Mouse (Mus musculus): ENCODE data around the gene Ttc7b. TPM values are rescaled to one million over a fixed set of nuclear protein-coding genes. Genes with fewer than 3 reads are reported as not detected.

Ttc7b gene
- total RNA-seq (2022) = 100 to 1,000 TPM in 1 of 4 experiments, 10 to 100 TPM in 3; 89.9 to 102 (median 95.5) TPM

DNA sequence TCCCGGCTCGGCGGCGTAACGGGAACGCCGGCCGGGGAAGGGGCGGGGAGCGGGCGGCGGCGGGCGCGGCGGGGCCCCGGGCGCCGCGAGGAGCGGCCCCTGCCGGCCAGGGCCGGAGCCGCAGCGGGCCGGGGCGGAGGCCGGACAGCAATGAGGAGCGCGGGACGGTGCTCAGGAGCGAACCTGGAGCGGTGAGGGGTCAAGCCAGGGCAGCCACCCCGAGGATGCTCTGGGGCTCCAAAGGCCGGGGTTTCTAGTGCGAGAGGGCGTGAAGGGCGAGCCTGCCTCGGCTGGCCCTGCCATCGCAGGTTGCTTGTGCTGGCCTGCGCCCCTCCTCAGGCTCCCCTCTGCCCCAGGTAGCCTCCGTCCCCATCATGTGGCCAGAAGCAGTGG lies at the start of gene Ttc7b:
Gene Ttc7b (minus strand): TSS at position 33 of the 393 bp plus-strand sequence.
- no peak for DNase-seq

DNA sequence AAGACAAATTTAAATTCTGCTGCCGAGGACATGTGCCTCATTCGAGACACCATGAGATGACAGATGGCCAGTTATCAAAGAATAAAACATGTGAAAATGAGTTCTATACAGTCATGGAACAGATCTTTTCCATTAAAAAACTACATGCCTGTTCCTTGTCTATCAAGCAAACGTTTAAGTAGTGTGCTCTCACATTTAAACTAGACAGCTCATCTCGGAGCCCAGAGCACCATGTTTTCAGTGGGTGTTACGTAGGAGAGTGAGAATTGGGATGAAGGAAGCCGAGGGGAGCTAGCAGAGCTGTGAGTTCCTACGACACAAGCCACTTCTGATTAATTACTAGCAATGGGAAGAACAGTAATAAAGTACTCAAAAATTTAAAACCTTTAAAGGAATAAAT lies 48.2 kb upstream of the Ttc7b start:
- DNase-seq = no peak

DNA sequence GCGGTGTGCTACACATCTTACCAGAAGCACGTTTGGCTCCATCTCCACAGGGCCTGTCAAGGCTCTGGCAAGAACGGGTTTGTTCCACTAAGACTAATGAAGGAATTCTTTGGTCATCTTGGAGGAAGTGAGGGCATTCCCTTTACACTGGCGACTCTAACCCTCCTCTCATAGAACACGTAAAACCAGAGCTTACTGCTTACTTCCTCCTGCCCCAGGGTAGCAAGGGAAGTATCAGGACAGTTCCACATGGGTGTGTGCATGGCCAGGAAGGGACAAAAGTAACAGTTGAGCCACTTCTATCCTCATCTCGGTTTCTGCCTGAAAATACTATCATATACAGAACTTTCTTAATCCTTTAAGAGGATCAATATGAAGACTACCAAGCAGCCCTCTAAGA lies 47.5 kb upstream of the Ttc7b start:
- no peak for DNase-seq

DNA sequence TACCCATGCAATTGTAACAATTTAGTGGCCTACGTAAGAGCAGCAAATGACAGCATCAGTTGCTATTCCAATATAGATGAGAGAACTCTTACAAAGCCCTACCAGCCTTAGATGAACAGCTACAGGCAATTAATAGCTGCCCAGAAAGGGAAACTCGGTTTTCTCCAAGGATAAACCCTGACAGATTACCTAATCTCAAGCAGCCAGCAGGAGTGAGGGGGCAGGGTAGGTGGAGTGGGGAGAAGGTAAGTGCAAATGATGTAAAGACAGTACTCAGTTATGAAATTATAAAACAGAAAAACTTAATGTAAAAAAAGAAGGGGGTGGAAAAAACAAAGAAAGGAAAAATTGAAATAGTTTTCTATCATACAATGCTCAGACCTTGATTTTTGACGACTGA lies 47.0 kb upstream of the Ttc7b start:
- DNase-seq = no peak

DNA sequence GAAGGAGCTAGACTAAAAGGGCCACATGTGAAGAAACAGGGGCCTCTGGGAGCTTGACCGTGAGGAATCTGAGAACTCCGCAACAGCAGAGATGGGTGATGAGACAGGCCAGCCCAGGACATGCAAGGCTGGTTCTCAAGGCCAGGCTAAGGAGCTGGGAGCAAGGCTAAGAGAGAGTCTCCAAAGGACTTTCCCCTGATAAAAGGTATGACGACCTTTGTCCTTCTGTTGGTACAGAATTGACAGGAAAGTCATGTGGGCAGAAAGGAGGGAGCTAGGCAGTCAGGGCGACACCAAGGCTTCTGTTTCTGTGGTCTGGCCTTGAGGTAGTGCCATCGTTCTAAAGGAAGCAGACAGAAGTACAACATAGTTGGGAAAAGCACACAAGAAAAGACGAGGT lies 33.0 kb upstream of the Ttc7b start:
- DNase-seq = no peak

DNA sequence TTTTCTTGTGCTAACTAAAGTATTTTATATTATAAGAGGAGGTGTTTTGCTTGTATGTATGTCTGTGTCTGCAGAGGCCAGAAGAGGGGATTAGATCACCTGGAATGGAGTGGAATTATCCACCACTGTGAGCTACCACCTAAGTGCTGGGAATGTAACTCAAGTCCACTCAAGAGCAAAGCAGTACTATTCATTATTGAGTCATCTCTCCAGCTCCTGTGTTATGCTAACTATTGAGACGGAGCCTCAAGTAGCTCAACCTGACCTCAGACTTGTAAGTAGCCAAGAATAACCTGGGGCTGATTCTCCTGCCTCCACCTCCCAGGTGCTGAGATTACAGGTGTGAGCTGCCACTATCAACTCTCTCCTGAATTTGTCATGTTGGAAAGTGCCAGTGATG lies 31.3 kb upstream of the Ttc7b start:
- no peak for DNase-seq

DNA sequence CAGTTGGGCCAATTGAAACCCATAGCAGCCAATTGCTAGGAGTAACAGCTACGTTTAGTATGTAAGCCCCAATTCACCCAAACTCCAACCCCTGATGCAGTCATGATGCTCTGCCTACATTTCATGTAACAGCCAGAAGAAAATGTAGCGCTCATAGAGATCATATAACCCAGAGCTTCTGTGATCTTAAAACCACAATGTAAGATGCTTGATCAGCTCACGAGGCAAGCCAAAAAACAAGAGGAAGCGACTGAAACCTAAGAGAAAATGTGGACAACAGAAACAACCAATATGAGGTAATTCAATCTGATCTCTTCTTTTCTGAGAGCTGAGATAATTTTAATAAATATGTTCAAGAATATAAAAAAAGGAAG lies 23.6 kb upstream of the Ttc7b start:
- DNase-seq = no peak

DNA sequence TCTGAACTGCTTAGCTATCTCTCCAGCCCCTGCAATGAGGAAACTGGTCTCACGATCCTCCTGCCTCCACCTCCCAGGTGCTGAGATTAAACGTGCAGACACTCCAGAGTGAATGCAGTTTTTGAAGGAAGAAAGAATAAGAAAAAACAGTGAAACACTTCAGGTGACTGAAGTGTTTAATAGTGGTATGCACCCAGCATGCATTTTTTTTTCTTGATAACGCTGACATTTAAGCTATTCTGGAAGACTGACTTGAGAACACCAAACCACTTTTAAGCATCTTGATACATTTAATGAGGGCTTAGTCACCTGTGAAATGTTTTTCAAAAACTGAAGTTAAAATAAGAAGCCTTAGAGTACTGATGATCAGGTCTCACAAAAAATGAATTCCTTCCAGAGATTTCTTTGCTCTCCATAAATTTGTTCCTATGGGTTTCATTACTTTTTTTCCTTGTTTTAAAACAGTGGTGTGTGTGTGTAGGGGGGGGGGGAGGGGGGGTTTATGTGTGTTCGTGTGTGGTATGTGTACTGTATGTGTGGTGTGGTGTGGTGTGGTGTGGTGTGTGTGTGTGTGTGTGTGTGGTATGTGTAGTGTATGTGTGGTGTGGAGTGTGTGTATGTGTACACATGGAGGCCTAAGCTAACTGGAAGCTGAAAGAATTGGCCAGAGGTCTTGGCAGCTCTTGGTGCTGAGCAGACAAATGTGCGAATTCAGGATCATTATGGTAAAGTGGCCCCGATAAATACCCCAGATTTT lies 23.0 kb upstream of the Ttc7b start:
- no peak for DNase-seq

DNA sequence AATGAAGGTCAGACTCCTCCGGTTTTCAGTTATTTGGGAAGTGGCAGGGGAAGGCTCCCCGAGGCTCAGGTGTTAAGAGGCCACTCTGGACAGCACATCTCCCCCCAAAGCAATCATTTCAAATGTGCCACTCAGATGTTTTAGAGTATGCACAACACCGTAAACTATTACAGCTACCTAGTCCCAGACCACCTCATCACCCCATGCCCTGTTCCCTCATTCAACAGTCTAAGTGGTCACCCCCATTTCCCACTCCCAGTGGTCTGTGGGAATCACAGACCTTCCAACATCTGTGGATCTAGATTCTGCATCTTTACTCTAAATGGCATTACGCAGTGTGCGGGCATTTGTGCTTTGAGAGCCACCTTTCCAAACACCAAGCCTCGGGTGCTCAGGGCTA lies 21.9 kb upstream of the Ttc7b start:
- no peak for DNase-seq

DNA sequence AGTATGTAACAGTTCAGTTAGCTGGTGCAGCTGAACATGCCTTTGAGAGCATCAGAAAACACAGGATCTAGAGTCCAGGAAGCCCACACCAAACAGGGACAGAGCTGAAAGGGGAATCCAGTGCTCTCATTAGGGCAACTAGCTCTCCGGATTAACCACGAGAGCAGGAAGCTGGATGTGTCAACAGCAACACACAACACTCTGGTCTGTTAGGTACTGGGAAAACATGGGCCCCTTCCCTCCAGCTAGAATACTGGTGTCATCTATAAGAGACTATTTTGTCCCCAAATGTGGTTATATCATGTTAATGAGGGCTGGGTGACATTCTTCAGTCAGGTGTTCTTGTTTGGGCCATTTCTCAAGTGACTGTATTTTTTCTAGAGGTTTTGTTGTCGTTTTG lies 21.4 kb upstream of the Ttc7b start:
- DNase-seq = no peak

DNA sequence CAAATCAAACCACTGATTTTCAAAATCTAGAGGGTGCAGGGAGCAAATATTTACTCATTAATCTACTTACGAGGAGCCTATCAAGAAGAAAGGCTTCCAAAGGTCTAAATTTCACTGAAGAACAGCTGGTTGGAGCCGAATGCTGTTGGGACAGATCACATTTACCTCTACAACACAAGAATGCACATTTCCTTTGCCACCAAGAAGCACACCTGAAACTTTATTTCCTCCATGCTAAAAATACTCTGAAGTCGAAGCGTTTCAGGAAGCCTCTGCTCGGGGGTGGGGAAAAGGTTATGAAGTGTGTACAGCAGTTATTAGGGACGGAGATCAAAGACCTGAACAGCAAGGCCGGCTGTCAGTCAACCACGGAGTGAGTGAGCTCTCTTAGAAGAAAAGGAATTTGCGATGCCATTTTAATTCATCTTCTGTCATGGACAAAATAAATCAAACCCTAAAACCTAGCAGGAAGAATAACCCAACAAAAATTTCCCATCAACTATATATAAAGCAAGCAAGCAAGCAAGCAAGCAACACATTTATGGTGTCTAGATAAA lies 18.6 kb upstream of the Ttc7b start:
- no peak for DNase-seq

DNA sequence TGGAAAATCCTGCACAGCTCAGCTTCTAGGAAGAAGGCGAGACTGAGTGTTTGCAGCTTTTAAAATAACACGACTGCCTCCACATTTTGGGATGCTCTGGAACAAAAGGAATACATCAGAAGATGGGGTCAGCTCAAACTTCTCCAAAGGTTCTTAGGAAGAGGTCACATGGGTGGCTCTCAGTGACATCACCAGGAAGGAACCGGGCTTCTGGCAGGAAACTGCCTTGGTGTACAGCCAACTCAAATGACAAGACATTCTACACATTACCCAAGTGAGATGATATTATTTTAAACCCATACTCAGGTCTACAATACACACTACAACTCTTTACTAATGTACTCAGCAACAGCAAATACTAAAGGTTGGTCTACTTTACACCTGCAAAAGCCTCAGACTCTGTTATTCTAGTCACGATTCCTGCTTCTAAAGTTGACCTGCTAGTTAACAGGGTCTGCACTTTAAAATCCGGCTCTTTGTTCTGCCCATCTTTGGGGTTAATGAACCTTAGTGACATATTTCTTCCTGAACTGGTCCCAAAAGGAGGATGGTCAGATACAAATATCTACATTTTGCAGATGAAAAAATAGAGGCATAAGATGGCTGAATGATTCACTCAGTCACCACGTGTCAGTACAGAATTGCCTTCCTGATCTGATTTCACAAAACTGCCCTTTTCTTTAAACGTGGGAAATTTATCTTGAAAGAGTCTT lies 18.0 kb upstream of the Ttc7b start:
- no peak for DNase-seq

DNA sequence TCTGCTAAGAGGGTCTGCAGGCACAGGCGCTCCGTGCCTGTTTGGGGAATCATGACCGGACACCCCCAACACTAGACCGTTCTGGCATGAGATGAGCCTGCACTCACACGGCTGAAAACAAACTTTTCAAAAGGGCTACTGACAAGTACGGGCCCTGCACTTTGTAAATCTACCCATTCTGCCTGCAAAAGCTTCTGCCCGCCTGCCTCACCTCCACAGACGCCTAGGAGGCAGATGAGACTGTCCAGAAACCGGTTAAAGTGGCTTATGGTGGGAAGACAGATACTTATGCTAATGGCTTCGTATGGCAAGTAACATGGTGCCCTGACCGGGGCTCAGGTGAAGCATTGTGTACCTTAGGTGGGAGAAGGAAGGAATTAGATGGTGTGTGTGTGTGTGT lies 16.5 kb upstream of the Ttc7b start:
- no peak for DNase-seq

DNA sequence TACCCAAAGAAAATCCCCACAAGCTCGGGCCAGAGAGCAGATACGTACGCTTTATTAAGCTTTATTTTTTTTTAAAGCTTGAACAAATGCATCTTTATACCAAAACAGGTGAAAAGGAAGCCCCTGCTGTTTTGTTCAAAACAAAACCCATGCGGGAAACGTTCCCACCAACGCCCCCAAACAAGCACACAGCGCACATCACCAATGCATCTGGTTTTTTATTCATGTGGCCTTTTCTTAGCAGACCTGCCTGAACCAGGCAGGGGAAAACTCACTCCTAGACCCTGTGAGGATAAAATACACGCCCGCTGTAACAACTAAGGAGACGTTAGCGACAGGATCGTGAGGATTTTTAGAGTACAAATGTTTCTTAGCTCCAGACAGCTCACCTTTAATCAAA lies 14.4 kb upstream of the Ttc7b start:
- no peak for DNase-seq

DNA sequence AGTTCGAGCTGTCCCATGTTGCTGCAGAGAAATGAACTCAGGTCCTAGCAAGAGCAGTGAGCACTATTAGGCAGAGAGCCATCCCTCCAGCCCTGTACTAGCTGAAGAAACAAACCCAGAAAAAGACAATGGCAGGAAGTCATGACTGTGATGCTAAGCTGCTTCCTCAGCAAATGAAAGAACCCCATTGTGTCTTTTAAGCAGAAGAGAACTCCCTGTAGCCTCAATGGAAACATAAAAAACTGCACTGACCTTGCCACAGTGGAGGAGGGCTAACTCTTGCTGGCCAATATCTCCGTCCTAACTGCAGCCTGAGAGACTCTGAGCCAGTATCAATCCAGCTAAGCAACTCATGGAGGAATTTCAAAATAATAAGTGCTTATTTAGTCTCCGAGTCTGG lies 13.4 kb upstream of the Ttc7b start:
- DNase-seq = no peak

DNA sequence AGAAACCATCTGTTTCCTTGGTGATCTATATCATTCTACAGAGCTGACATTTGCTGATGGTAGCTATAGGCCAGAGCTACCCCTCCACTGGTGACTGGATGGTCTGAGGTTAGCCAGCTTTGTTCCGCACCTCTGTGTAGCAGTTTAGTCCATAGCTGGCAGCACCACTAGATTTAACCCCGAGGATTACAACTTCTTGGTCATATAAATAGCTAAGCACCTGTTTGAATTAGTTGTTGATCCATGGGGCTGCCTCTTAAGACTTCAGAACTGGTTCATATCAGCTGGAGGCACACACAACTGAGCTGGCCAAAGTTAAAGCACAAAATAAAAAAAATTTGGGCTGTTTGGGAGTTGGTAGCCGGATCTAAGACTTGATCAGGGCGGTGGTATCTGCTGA lies 12.6 kb upstream of the Ttc7b start:
- no peak for DNase-seq

DNA sequence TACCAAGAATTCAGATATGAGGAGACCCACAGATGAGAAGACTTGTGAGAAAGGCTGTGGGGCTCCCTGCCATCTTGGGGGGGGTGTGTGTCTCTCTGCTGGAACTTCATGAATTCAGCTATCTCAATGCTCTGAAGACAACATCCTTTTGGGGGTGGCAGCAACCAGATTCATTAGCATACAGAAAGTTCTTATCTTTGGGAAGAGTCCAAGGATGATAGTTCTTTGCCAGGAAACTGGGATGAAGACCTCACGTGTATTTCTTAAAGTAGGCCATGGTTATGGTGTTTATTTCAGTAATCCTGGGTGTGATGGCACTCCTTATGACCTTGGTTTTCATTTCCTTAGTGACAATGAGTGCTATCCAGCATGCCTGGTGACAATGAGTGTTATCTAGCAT lies 11.1 kb upstream of the Ttc7b start:
- no peak for DNase-seq

DNA sequence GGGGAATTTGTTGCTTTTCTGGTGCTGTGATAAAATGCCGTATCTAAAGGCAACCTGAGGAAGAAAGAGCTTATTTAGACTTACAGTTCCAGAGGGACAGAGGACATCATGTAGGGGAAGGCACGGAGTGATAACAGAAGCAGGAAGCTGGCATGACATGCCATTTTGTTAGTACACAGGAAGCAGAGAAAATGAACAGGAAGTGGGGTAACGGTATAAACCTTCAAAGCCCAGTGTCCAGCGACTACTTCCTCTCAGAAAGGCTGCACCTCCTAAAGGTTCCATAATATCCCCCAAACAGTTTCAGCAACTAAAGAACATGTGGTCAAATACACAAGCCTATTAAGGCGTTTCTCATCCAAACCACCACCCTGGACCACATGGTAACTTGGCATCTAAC lies 10.2 kb upstream of the Ttc7b start:
- DNase-seq = no peak

DNA sequence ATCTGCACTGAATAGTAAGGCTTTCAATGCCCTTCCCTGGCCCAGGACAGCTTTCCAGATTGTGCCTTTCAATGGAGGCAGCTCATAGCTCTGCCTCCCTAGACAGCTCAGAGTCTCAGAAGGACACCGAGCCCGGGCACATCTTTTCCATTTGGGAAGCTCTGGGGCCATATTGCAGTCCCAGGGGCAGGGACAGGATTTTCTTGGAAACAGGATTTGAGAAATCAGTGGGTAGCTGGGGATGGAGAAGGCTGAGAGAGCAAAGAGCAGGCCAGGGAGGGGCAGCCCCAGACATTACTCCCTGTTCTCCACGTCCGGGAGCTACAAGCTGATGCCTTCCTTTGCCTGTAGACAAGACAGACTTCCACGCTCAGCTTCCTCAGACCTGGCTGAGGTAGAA lies 9.0 kb upstream of the Ttc7b start:
- no peak for DNase-seq

DNA sequence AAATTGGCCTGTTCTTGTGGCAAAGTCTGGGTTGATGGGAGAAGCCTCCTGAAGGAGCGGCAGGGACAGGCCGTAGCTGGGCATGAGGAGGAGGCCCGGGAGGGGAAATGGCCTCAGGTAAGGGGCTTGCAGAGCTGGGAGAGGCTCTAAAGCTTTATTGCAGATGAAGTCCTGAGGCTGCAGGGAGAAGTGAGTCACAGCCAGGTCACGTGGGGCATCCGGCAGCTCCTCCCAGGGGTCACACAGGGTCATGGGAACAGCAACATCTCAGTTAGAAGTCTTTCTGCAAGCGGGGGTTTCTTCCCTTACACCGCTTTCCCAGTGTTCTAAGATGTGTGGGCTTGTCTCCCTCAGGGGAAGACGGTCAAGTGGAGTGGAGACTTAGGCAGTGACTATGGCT lies 8.5 kb upstream of the Ttc7b start:
- DNase-seq = peak; percentile 80

DNA sequence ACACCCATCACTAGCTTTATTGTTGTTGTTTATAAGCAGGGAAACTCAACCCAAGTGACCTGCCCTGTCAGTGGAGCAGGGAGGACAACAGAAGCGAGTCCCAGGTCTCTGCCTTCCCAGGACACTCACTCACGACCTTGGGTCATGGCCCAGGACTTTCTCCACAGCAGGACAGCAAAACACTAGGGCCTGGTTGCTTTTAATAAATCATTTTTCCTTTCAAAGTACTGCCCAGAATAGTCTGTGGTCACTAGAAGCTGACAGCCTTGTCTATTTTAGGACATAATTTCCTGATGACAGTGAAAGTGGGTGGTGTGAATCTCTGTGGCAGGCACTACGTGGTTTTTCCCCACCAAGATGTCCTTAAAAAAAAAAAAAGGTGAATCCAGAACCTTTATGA lies 7.6 kb upstream of the Ttc7b start:
- DNase-seq = peak; percentile 73

DNA sequence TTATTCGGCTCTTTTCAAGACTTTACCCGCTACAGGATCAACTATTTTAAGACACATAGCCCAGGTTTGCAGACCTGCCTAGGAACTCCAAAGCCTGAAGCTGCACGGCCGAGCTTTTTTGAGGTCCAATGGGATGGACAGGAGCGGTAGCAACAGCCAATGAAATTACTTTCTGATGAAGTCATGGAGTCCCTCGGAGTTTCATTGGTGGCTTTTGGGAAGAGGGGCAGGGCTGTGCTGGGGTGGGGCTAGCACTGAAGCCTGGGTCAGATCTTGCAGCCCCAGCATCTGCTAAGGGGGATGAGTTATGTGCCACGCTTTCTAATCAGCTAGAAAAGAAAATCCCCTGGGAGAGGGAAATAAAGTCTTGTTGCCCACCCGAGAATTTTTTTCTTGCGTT lies 7.1 kb upstream of the Ttc7b start:
- peak; percentile 71 for DNase-seq

DNA sequence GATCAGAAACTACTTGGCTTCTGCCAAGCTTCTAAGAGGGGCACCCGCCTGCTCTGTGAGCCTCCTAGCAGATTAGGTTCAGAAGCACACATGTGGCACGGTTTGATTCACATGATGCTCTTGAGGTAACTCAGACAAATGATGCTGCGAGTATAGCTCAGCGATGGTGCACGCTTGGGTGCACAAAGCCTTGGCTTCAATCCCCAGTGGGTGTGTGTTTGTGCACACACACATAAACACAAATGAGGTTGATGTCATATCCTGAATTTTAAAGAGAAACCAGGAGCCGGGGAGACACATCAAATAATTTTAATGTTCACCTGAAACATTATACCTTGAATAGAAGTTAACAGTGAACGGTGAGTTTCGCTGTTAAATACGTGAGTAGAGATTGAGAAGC lies 6.6 kb upstream of the Ttc7b start:
- DNase-seq = no peak

DNA sequence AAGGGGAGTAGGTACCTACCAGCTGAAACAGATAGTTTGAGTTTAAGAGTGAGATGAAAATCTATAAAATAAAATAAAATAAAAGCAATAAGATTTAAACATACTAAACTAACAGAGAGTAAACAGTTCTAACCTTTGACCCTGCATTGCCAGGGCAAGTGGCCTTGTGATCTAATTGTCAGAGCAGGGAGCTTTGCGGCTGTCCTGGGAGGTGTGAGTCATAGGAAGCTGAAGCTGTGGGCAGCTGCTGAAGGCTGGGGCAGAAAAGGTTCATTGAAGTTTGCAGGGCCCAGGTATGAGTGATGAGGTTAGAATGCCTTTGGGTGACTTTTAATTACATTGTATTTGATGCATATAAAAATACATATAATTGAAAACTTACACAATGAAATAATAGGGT lies 5.3 kb upstream of the Ttc7b start:
- DNase-seq = no peak
